Mouse (Mus musculus) MEL-GATA-1-ER (cell line): ENCODE measurements around the gene Gtf2a1.
"Not testable (repeated sequence)": the region's sequence is repeated elsewhere in the genome, so short reads cannot be mapped to it uniquely, and the experiment has no call there.

Experiments
- DNase-seq: peaks from one replicate; pipeline ENCODE4 v3.0.0-alpha.2; 2012; ENCODE audit warnings: low read depth; ENCODE audit errors: extremely low read depth

The Gtf2a1 gene

DNA sequence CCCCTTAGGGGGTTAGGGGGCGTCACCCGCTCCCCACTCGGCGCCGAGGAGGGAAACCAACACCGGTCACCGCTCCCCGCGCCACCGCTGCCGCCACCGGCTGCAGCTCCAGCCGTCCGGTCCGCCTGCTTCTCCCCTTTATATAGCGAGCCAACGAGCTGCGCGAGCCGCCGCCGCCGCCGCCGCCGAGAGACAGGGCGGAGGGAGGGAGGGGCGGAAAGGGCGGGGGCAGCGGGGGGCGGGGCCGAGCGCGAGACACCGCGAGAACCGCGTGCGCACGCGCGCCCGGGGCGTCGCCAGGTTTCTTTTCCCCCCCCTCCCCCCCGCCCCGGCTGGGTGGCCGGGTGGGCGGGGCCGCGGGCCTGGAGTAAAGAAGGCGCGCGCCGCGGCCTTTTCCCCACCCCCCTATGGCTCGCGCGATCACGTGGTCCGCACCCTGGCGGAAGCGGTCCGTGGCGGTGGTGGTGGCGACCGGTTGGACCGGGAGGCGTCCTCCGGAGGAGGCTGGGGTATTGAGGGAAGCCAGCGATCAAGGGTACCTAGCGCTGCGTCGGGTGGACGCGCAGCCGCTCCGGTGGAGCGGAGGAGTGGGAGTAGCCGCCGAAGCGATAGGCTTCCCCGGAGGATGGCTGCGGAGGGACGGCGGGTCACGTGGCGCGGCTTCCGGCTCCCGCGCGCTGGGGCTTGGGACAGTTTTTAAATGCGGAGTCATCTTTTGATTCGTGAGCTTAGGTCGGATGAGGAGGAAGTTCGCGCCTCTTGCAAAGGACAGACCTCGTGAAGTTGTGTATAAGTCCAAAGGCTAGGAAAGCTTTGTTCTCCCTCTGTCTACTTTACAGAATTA, at the start of gene Gtf2a1:
TSS of gene Gtf2a1 (minus strand) at position 641 of the 844 bp plus-strand sequence.
- DNase-seq: peak; percentile 75

DNA sequence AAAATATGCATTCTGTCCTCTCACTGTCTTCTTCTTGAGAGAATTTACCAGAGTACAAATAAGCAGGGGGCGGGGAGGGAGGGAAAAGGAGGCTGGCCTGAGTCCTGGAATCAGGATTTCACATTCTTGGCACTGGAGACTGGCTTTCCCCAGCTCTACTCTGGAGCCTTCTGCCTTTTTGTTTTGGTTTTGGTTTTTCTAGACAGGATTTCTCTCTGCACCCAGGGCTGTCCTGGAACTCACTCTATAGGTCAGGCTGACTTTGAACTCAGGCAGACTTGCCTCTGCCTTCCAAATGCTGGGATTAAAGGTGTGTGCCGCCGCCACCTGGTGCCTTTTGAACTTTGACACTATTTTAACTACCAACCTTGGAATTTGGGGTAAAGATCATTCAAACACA, 48.1 kb upstream of the Gtf2a1 start:
- no peak for DNase-seq

DNA sequence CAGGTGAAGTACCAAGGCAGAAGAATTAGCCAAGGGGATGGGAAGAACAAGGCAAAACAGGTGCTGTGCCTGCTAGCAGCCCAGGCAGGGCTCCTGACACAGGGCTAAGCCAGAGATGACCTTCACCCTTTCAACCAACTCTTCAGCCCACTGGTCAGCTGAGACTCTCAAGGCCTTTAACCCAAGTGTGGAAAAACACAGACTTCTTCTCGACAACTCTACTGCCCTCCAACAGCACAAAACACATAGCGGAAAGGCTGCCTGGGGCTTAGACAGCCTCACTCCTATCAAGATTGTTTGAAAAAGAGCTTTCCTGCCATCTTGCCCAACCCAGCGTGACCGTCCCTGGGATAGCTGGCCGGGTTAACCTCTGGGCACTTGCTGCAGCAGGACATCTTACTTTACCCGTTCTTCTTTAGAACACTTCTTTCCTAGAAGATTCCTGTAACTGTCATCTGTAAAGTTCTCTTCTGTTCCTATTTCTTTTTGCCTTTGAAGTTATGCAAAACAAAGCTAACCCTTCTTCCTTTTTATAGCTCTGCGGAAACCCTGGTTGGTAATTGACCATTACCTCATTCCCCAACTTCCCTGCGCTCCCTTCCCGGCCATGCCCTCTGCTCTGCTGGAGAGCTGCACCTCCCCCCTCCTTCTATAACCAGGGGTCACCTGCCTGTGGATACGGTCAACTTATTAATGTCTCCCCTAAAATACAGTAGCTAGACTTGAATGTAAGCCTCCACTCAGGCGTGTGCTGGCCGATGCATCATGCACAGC, 47.0 kb upstream of the Gtf2a1 start:
- no peak for DNase-seq

DNA sequence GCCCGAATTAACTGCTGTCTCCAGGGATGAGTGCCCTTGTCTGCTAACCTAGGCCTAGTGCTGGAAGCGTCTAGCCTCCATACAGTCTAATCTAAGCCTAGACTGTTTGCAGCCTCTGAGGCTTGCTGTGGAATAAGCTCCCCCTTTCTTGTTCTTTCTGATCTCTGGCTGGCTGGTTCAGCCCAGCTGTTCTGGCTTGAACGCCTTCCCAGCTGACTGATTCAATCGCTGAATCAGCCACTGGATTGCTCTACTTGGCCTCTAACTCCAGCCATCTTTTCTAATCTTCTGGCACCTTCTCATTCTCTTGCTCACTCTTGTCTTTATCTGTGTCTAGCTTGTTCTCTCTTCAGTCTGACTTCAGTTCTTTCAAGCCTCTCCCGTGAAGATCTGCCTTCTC, 36.2 kb upstream of the Gtf2a1 start:
- no peak for DNase-seq

DNA sequence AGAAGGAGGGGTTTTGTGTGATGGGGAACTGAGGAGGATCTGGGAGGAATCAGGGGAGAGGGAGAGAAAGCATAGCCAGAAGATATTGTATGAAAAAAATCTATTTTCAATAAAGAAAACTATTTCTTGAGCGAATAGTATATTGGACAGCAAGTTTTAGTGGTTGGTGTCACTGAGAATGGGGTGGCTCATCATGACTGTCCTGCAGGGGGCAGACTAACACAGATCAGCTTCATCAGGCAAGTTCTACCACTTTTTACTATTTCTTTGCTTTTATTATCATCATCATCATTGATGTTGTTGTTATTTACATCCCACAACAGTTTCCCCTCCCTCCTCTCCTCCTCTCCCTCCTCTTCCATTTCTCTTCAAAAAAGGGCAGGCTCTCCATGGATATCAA, 34.7 kb upstream of the Gtf2a1 start:
- no peak for DNase-seq

DNA sequence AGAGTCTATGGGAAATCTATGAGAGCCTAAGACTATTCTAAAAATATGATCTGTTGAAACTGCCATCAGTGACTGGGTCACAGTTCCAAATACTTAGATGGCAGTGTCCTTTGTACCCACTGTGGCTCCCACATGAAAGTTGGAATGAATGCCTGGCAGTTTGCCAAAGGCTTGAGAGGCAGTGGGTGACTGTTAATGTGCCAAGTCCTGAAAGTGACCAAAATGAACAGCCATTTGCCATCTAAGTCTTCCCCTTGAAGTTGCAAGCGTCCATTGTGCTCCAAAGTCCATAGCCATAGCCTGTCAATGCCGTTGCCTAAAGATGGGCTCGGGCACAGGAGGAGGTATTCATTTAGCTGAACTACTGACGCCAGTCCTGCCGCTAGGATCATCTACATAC, 19.1 kb upstream of the Gtf2a1 start:
- no peak for DNase-seq

DNA sequence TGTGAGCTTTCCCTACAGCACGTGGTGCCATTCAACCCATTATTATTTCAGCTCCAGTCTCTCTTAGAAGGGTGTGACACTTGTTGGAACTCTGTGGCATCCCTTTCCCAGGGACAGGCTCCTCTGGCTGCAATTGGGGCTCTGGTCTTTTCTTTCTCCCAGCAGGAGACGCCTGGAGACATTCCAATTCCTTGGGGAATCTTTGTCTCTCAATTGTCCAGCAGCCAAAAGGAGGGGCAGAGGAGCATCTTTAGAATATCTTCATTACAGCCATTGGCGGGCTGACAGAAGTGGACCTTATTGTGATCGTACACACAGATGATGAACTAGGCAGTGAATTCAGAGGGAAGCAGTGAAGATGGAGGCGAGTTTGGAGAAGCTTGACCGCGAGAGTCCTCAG, 17.4 kb upstream of the Gtf2a1 start:
- no peak for DNase-seq

DNA sequence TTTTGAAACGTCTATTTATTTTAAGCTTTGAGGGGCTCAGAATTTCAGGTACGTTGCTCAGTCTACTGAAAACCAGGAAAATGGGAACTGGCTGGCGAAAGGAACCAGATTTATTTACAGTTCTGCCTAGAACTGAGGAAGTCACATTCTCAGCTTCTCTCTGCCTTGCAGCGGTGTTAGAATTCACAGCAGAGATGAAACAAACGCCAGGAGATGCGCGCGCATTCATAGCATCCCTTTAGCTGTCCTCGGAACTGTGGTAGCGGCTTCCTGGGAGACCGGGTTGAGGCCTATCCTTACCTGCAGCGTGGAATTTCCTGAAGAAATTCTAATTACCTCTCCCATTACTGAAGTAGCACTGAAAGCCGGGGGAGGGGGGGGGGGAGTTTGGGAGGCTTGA, 16.4 kb upstream of the Gtf2a1 start:
- no peak for DNase-seq

DNA sequence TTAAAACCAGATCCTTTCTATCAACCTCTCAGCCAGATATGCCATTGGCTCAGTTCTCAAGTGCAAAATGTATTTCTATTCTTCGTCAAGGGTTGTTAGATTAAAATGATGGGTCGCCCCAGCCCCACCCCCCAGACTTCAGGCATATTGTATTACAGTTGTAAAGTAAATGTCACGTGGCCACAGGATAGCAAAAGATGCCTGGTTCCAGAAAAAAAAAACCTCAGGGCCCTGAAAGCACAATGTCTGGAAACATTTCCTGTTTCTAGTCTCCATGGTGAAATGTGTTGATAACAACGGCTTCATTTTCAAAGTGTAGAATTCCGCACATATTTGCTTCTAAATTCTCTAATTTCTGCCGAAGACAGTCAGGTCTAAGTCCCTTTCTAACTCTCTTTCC, 14.3 kb upstream of the Gtf2a1 start:
- DNase-seq: no peak

DNA sequence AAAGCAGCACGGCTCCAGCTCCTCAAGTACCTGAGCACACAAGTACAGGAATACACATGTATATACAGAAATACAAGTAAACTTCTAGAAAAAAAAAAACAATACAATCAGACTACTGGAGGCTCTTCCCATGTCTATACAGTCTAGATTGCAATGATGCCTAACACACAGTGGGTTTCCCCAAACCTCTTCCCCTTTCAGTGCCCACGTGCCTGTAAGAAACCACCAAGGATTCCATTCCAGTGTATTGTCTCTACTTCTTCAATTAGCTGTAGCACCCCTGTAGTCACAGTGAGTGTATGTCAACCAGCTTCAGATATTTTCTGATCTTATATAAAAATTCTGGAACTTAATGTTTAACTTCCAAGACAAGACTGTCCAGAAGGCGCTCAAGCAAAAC, 1.8 kb upstream of the Gtf2a1 start:
- DNase-seq: no peak

DNA sequence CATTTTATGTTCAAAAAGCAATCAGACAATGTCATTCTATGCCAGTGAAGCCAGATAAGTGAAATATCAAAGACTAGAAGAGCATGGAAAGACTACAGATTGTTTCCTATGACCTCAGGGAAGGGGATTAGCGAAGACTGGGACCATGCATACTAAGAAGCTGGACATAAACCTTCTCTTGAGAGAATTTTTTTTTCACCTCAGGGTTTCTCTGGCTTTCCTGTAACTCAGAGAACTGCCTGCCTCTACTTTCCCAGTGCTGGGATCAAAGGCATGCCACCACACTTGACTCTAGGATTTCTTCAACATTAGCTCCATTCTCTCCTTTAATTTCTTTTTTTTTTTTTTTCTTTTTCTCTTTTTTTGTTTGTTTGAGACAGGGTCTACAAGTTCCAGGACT, 904 bp upstream of the Gtf2a1 start:
- no peak for DNase-seq

DNA sequence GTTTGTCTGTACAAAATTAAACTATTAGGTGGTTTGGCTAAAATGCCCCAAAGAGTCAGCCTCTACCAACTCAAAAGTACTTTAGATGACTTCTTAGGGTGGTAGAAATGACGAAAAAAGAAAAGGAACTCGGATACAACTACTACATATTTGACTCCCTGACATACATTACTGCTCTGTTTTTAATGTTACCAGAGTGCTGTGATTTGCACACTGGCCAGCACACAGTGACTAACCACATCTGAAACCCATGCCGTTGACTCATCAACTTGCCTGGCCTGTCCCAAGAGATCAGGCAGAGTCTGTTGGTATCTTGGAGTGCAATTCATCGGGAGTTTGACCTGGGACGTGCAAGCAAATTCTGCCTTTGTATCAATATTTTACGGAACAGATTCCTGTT, 429 bp upstream of the Gtf2a1 start:
- no peak for DNase-seq

DNA sequence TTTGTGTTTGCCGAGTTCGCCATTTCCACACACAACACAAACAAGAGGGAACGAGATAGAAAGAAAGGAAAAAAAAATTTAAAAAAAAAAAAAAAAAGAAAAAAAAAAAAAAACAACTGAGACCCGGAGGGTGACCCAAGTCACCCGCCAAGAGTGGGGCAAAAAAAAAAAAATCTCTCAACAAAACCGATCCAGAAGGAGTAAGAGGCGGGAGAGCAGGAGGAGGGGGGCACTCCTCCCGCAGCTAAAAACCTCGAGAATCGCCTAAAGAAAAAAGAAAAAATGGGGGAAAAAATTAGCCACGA, 793 bp downstream of the Gtf2a1 start:
- no peak for DNase-seq

DNA sequence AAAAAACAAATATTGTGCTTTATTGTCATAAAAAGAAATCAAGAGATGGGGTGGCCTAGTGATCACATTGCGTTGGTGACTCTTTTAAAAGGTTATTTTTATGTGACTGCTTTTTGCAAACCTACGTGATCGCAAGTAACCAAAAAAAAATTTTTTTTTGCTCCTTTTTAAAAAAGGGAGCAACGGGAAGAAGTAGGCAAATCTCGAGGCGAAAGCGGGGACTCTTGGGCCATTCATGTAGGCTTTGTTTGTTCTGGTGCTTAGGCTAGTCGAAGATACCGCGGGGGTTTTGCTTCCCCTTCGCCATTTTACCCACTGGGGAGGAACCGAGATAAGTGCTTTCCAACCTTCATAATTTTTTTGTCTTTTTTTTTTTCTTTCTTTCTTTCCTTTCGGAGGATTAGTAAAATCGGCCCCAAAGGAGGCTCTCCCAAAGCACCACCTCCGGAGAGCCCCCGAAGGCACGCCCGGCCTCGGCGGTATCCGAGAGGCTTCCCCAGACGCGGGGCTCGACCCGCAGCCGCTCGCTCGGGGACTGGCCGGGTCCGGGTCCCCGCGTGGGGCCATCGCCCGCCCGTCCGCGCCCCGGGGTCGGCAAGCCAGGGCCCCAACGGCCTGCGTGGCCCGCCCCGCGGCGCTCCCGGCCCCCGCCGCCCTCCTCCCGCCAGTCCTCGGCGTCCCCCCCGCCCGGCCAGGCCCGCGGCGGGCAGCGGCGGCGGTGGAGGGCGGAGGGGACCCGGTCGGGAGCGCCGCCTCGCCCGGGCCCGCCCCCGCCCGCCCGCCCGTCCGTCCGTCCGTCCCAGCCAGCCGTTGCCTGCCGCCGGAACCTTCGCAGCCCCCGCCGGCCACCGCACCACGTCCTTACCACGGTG, 1.4 kb downstream of the Gtf2a1 start:
- DNase-seq: no peak

DNA sequence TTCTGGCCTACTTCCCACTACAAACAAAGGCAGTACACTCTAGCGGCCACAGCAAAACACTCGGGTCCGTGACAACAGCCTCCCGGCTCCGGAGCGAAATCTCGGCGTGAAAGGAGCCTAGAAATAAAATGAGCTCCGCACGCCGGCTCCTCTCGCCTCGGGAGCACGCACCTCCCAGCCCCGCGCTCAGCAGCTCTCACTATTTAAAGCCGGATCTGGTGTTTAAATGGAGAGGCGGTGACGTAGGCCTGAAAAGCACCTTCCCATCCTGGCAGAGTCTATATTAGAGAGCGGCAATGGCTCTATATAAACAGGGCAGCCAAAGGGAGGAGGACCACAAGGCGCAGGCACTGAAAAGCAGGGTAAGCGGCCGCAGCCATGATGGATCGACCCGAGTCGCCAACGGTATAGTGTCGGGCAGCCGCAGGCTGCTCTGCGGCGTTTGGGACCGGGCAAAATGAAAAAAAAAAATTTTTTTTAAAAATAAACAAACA, 2.1 kb downstream of the Gtf2a1 start:
- peak; percentile 76 for DNase-seq

DNA sequence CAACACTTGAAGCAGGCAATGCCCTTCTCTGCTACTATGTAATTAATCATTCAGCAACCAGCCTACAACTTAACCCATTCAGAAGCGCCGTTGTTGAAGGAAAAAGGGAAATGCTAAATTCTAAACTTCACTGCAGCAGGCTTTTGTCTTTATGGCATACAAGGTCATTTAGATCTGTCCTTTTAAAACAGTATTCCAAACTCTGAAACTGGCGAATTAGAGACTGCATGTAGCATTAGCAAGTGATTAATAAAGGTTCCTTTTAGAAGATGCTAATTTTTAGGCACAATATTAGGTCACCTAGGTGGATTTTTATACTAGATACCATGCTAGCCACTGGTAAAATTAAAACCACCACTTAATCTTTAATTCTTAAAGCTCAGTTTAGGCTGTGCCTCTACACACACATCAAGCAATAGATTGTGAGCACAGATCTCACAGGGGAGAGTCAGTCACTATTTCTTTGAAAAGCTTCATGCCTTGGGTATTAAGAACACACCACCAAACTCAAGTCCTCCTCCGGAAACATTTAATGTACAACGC, 2.7 kb downstream of the Gtf2a1 start:
- no peak for DNase-seq

DNA sequence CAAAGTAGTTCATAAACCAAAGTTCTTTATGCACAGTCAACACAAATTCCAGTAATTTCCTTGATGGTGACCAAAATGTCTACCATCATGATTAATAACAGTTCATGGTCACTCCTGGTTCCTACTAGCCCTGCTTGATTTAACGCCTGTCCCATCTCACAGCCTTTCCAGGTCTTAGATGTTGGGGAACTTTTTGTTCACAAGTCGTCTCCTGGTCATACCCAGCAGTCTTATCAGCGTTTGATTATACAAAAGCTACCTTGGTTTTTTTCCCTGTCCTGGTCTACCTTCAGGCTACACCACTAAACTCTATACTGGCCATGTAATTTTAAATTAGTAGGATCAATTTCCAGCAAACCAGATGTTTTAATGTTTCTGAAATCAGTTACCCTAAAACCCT, 3.2 kb downstream of the Gtf2a1 start:
- no peak for DNase-seq

DNA sequence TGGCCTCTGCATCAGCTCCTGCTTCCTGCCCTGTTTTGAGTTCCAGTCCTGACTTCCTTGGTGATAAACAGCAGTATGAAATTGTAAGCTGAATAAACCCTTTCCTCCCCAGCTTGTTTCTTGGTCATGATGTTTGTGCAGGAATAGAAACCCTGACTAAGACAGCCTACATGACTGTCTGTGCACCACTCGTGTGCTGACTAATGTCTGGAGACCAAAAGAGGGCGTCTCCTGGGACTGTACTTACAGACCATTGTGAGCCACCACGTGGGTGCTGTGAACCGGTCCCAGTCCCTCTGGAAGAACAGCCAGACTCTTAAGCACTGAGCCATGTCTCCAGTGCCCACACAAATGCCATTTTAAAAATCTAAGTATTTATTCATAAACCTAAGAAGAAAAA, 4.5 kb downstream of the Gtf2a1 start:
- not testable (repeated sequence) for DNase-seq

DNA sequence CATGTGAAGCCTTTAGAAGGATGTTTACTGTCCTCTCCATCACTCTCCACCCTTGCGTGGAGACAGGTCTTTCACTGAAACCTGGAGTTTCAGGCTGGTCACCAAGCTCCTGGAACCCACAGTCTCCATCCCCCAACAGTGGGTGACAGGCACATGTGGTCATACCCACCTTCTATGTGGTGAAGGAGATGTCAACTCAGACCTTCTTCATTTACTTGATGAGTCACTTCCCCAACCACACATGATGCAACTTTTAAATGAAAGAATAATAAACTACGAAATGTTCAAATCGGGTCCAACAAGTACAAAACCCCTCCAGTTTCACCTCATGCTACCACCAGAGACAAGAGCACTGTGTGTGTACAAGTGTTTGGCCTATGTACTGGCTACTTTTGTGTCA, 5.1 kb downstream of the Gtf2a1 start:
- DNase-seq: no peak

DNA sequence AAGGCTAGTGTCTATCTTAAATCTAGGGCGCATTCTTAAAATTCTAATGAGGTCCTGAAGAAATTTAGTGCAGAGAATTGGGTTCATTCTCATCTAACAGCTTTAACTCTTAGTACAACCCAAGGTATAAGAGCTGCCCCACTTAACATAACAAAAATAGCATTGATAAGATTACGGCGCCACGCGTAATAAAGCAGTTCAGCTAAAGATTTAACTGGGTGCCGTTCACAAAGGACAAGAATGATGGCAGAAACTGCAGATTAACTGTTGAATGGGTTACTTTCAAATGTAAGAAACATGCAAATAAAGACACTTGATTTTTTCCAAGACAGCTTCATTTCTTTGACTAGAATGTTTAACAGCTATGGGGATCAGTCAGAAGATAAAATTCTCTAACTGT, 6.9 kb downstream of the Gtf2a1 start:
- no peak for DNase-seq

DNA sequence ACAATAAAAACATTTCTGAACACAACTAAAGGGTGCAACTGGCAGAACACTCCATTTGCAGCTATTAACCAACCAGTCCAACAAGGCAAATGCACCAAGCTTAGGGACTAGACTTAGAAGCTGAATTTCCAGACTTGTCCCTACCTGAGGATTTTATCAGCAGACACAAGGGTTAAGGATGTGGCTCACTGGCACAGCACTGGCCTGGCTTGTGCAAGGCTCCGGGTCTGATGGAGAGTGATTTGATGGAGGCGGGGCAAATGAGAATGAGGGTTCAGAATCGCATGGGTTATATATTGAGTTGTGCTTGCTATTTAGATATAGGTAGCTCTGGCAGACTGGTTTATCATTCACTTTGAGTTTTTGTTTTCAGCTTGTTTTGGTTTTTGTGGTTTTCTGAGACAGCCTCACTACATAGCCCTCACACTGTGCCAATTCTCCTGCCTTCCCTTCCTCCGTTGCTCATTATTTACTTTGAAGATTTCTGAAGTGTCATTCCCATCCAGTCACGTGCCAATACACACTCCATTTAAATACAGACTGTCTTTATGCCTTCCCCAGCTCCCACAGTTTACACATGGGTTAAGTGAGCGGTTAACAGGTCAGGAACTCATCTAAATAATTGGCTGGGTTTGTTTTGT, 7.8 kb downstream of the Gtf2a1 start:
- no peak for DNase-seq
